ENCODE assay signal across 16 mouse cellular contexts in genomic region chr14:103652524-103652923, GRCm38 (mm10). TPM values are rescaled to one million over a fixed set of nuclear protein-coding genes. Genes with fewer than 3 reads are reported as not detected.
DNase-seq lines count a peak whose midpoint lies in the region; ATAC-seq and TF ChIP-seq lines count a peak whose summit lies in the region.
"Had no signal": no experiment of that assay in that cellular context is flagged by ENCODE, and none has a peak within 500 bp of the region (broad histone marks: within the 10 kb centered on the region; RNA-seq: fewer than 3 reads in every experiment).

No protein-coding gene starts in this region.

- no peaks in the 10 kb centered on the region for H3K27me3 ChIP-seq in forebrain, embryonic 12.5 days
- H3K27me3 ChIP-seq in hindbrain, embryonic 13.5 days = no peaks in the 10 kb centered on the region
- no peaks in the 10 kb centered on the region for H3K27me3 ChIP-seq in midbrain, embryonic 16.5 days (ENCODE audit: control insufficient read depth, insufficient read depth, low read depth, low read length)
- H3K27me3 ChIP-seq in kidney, adult 2 months (replicated peaks; ENCODE audit: control insufficient read depth, insufficient read depth, low read length) = no peaks in the 10 kb centered on the region

- no peak overlapping the region for H3K9ac ChIP-seq in forebrain, embryonic 12.5 days
- no peak overlapping the region for H3K9ac ChIP-seq in hindbrain, embryonic 13.5 days
- no peak overlapping the region for H3K9ac ChIP-seq in midbrain, embryonic 16.5 days (ENCODE audit: low read depth, low read length)
- H3K9ac ChIP-seq: lung, embryonic 15.5 days had no signal

- peaks cover under 1% of the 10 kb centered on the region; the same call in 1 of the 2 replicates for H3K36me3 ChIP-seq in forebrain, embryonic 12.5 days (replicated peaks)
- H3K36me3 ChIP-seq in hindbrain, embryonic 13.5 days = peaks cover under 1% of the 10 kb centered on the region; the same call in 1 of the 2 replicates
- no peaks in the 10 kb centered on the region for H3K36me3 ChIP-seq in midbrain, embryonic 16.5 days (ENCODE audit: control insufficient read depth, insufficient read depth, low read length)
- H3K36me3 ChIP-seq in kidney, adult 2 months (ENCODE audit: control insufficient read depth, insufficient read depth, low read length) = no peaks in the 10 kb centered on the region
- H3K36me3 ChIP-seq: lung, embryonic 15.5 days had no signal

- peak overlapping the region; percentile 98; the same call in 1 of the 2 replicates for H3K4me3 ChIP-seq in cortical plate, adult 2 months (ENCODE audit: insufficient read depth, low read length)
- H3K4me3 ChIP-seq in forebrain, embryonic 12.5 days (replicated peaks) = peak overlapping the region; percentile 89
- peak overlapping the region; percentile 97; the same call in 1 of the 2 replicates for H3K4me3 ChIP-seq in hindbrain, embryonic 13.5 days
- peak overlapping the region; percentile 99 for H3K4me3 ChIP-seq in midbrain, embryonic 16.5 days (ENCODE audit: low read depth, low read length)
- H3K4me3 ChIP-seq in kidney, adult 2 months (ENCODE audit: insufficient read depth, low read depth, low read length) = no peak overlapping the region
- H3K4me3 ChIP-seq: lung, embryonic 15.5 days; myocyte had no signal

- TF ChIP-seq CTCF in cortical plate, adult 2 months (IDR thresholded peaks at IDR 0.05; ENCODE audit: extremely low read depth, insufficient read depth, low read length) = no peak
- TF ChIP-seq CTCF in kidney, adult 2 months (conservative IDR thresholded peaks at IDR 0.05; ENCODE audit: insufficient read depth, insufficient read length, low read depth, low read length) = no peak

- no peaks in the 10 kb centered on the region for H3K9me3 ChIP-seq in forebrain, embryonic 12.5 days
- no peaks in the 10 kb centered on the region for H3K9me3 ChIP-seq in hindbrain, embryonic 13.5 days
- H3K9me3 ChIP-seq in midbrain, embryonic 16.5 days (replicated peaks; ENCODE audit: control insufficient read depth, low read length, poor library complexity, severe bottlenecking) = no peaks in the 10 kb centered on the region
- H3K9me3 ChIP-seq: lung, embryonic 15.5 days had no signal

- H3K27ac ChIP-seq in cortical plate, adult 2 months (ENCODE audit: insufficient read depth, low read length) = no peak overlapping the region
- no peak overlapping the region for H3K27ac ChIP-seq in forebrain, embryonic 12.5 days
- H3K27ac ChIP-seq in hindbrain, embryonic 13.5 days = no peak overlapping the region
- no peak overlapping the region for H3K27ac ChIP-seq in midbrain, embryonic 16.5 days (ENCODE audit: low read length)
- H3K27ac ChIP-seq in kidney, adult 2 months (ENCODE audit: insufficient read depth, low read depth, low read length) = no peak overlapping the region
- H3K27ac ChIP-seq: lung, embryonic 15.5 days had no signal

- peaks cover 13% of the 10 kb centered on the region for H3K4me1 ChIP-seq in cortical plate, adult 2 months (ENCODE audit: control insufficient read depth, insufficient read depth, low read length)
- H3K4me1 ChIP-seq in forebrain, embryonic 12.5 days = peaks cover 65% of the 10 kb centered on the region
- H3K4me1 ChIP-seq in hindbrain, embryonic 13.5 days (replicated peaks) = peaks cover 68% of the 10 kb centered on the region
- H3K4me1 ChIP-seq in midbrain, embryonic 16.5 days (ENCODE audit: control insufficient read depth, insufficient read depth, low read length) = peaks cover 63% of the 10 kb centered on the region
- H3K4me1 ChIP-seq in kidney, adult 2 months (ENCODE audit: control insufficient read depth, insufficient read depth, low read length) = no peaks in the 10 kb centered on the region

- DNase-seq in kidney, adult 2 months = no peak
- no peak for DNase-seq in Muller cell, postnatal 12 days (ENCODE audit: inconsistent ontology term)
- DNase-seq in urinary bladder, postnatal 10 days (ENCODE audit: low spot score) = no peak
- DNase-seq: adrenal gland, postnatal 36 days; cerebellum, adult 9-10 months; embryo, embryonic 11 days; kidney, postnatal 14 days; right cerebral cortex, postnatal 4 days had no signal

- TF ChIP-seq POLR2A in cortical plate, adult 2 months (IDR thresholded peaks at IDR 0.05; ENCODE audit: extremely low read depth, insufficient read depth, low read length) = no peak
- TF ChIP-seq POLR2A in kidney, adult 2 months (IDR thresholded peaks at IDR 0.05; ENCODE audit: low read depth, low read length) = no peak

- peak overlapping the region; percentile 57 for H3K4me2 ChIP-seq in forebrain, embryonic 12.5 days
- H3K4me2 ChIP-seq in hindbrain, embryonic 13.5 days = peak overlapping the region; percentile 77
- H3K4me2 ChIP-seq in midbrain, embryonic 16.5 days (ENCODE audit: low read length) = peak overlapping the region; percentile 92
- H3K4me2 ChIP-seq: liver, embryonic 11.5 days; lung, embryonic 15.5 days had no signal

- ATAC-seq in forebrain, embryonic 12.5 days (ENCODE audit: low FRiP score) = no peak
- ATAC-seq in hindbrain, embryonic 13.5 days (ENCODE audit: low FRiP score) = no peak
- no peak for ATAC-seq in midbrain, embryonic 16.5 days
- ATAC-seq: activated CD4-positive, CD25-positive, alpha-beta regulatory T cell, adult 4 months had no signal

- WGBS in forebrain, embryonic 12.5 days = 76% methylated on average over 5 of the region's 5 CpGs
- WGBS in hindbrain, embryonic 13.5 days = 79% methylated on average over 5 of the region's 5 CpGs
- whole genome bisulfite sequencing in midbrain, embryonic 16.5 days = 78% methylated on average over 5 of the region's 5 CpGs
- 90% methylated on average over 5 of the region's 5 CpGs for WGBS in kidney, adult 2 months

RNA-seq across cellular contexts. Expression of gene Slain1, which starts 2.5 kb away (rescaled TPM):
- polyA plus RNA-seq in cortical plate, adult 2 months (2012; rRNA removed) = 58.4 and 72.4 TPM in 2 replicates
- 27.8 and 29.5 TPM in 2 replicates for polyA plus RNA-seq in forebrain, embryonic 12.5 days (2016; fragmentation: Nextera tagmentation; extraction: Ambion mirVana)
- polyA plus RNA-seq in hindbrain, embryonic 13.5 days (2015; fragmentation: Nextera tagmentation; extraction: Ambion mirVana) = 14.2 and 15.4 TPM in 2 replicates
- polyA plus RNA-seq in midbrain, embryonic 16.5 days (2015; fragmentation: Nextera tagmentation; extraction: Ambion mirVana) = 13.0 and 15.4 TPM in 2 replicates
- polyA plus RNA-seq in kidney, adult 2 months (2012; rRNA removed) = 3.8 and 4.1 TPM in 2 replicates
- polyA plus RNA-seq: myocyte had no signal
